Mouse (Mus musculus): ENCODE results near the gene Epb41.
A peak's percentile ranks its signal among the peaks of the same experiment; 100 is the strongest.

Gene Epb41

GRCm38 (mm10) chr4:131921461-131922346 is 153.4 kb downstream of the Epb41 start, which contains the start of gene Tmem200b:
Gene Tmem200b (plus strand): TSS chr4:131921771.
- no peak for DNase-seq (ENCODE audit: low read depth, low spot score)

- DNase-seq (ENCODE audit: low read depth, low spot score): no peak
These were observed 154.3 kb downstream of the Epb41 start for GRCm38 (mm10) chr4:131920595-131921351.

GRCm38 (mm10) chr4:131920141-131920594 is 155.0 kb downstream of the Epb41 start:
- no peak for DNase-seq (ENCODE audit: low read depth, low spot score)

- no peak for DNase-seq (ENCODE audit: low read depth, low spot score)
These were observed 155.5 kb downstream of the Epb41 start for GRCm38 (mm10) chr4:131919506-131920140.

GRCm38 (mm10) chr4:131918711-131919500 is 156.2 kb downstream of the Epb41 start:
- no peak for DNase-seq (ENCODE audit: low read depth, low spot score)

GRCm38 (mm10) chr4:131918026-131918533 is 157.0 kb downstream of the Epb41 start:
- no peak for DNase-seq (ENCODE audit: low read depth, low spot score)

GRCm38 (mm10) chr4:131917010-131917555 is 158.0 kb downstream of the Epb41 start:
- no peak for DNase-seq (ENCODE audit: low read depth, low spot score)

GRCm38 (mm10) chr4:131916425-131916824 is 158.7 kb downstream of the Epb41 start:
- no peak for DNase-seq (ENCODE audit: low read depth, low spot score)

- no peak for DNase-seq (ENCODE audit: low read depth, low spot score)
These were observed 159.2 kb downstream of the Epb41 start for GRCm38 (mm10) chr4:131915821-131916328.

- no peak for DNase-seq (ENCODE audit: low read depth, low spot score)
These were observed 160.1 kb downstream of the Epb41 start for GRCm38 (mm10) chr4:131914891-131915469.

- no peak for DNase-seq (ENCODE audit: low read depth, low spot score)
These were observed 161.0 kb downstream of the Epb41 start for GRCm38 (mm10) chr4:131914046-131914643.

GRCm38 (mm10) chr4:131913526-131913925 is 161.6 kb downstream of the Epb41 start:
- DNase-seq (ENCODE audit: low read depth, low spot score): no peak

- DNase-seq (ENCODE audit: low read depth, low spot score): peak; percentile 42
These were observed 163.6 kb downstream of the Epb41 start for GRCm38 (mm10) chr4:131911521-131911920.

GRCm38 (mm10) chr4:131910237-131910994 is 164.7 kb downstream of the Epb41 start:
- no peak for DNase-seq (ENCODE audit: low read depth, low spot score)

GRCm38 (mm10) chr4:131907912-131908311 is 167.2 kb downstream of the Epb41 start:
- DNase-seq (ENCODE audit: low read depth, low spot score): no peak

GRCm38 (mm10) chr4:131906423-131906822 is 168.7 kb downstream of the Epb41 start:
- no peak for DNase-seq (ENCODE audit: low read depth, low spot score)

GRCm38 (mm10) chr4:131904478-131904877 is 170.6 kb downstream of the Epb41 start:
- no peak for DNase-seq (ENCODE audit: low read depth, low spot score)

- DNase-seq (ENCODE audit: low read depth, low spot score): no peak
These were observed 174.0 kb downstream of the Epb41 start for GRCm38 (mm10) chr4:131901090-131901489.

- DNase-seq (ENCODE audit: low read depth, low spot score): no peak
These were observed 176.0 kb downstream of the Epb41 start for GRCm38 (mm10) chr4:131899180-131899554.

All from telencephalon, adult 2 months (tissue).